Mouse (Mus musculus) ES-Bruce4 (cell line): ENCODE results near the gene Usf2.

Experiments used
- CTCF ChIP-seq: IDR thresholded peaks from one replicate; pipeline ENCODE4 v1.8.1; 2011; ENCODE audit warnings: low read depth, low read length
- EP300 ChIP-seq: IDR thresholded peaks from 2 replicates; pipeline ENCODE4 v1.6.1; 2011; ENCODE audit warnings: low read depth, low read length; ENCODE audit not compliant: insufficient read depth
- POLR2A ChIP-seq: IDR thresholded peaks from one replicate; pipeline ENCODE4 v1.8.1; 2011; ENCODE audit warnings: low read length; ENCODE audit not compliant: insufficient read depth

DNA sequence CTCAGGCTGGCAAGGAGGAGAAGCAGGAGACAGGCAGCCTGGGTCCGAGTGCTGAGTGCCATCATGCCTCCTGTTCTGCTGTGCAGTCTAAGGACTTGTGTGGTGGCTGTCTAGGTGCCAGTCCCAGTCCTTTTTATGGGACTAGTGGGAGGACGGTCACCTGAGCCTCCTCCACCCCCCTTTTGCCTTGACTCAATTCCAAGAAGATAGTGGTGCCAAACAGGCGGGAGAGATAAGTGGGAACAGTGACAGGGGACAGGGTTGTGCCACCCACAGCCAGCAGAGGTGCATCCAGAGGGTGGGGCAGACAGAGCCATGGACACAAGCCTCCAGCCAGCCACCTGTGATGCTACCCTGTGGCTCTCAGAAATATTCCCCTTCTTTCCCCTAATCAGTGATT lies 32.5 kb downstream of the Usf2 start:
- TF ChIP-seq CTCF (no peak), POLR2A (no peak), EP300 (no peak)
